Mouse (Mus musculus) kidney, embryonic 14.5 days (tissue): ENCODE measurements around the gene Pld5. TPM values are rescaled to one million over a fixed set of nuclear protein-coding genes. Genes with fewer than 3 reads are reported as not detected.

Experiments used
- ATAC-seq: fragments of 200-750 bp; cut with Nextera tagmentation; 2 replicates; pipeline ENCODE4 v1.8.0; 2017; ENCODE audit warnings: moderate number of reproducible peaks, mild to moderate bottlenecking, moderate TSS enrichment, moderate library complexity; ENCODE audit not compliant: low FRiP score, low TSS enrichment
- H3K27ac ChIP-seq: fragments of 300-500 bp; sonication (generic); 2 replicates; pipeline ENCODE4 v1.5.1; 2014; ENCODE audit warnings: low read depth, mild to moderate bottlenecking, low read length, moderate library complexity, mixed read lengths
- H3K27me3 ChIP-seq: fragments of 300-500 bp; sonication (generic); 2 replicates; pipeline ENCODE4 v1.6.1; 2014; ENCODE audit warnings: mild to moderate bottlenecking, low read length; ENCODE audit not compliant: control insufficient read depth, insufficient read depth
- H3K36me3 ChIP-seq: fragments of 300-500 bp; sonication (generic); 2 replicates; pipeline ENCODE4 v1.6.1; 2014; ENCODE audit warnings: low read length, mixed read lengths; ENCODE audit not compliant: control insufficient read depth, insufficient read depth
- H3K4me1 ChIP-seq: fragments of 300-500 bp; sonication (generic); 2 replicates; pipeline ENCODE4 v1.6.1; 2014; ENCODE audit warnings: low read length, mixed read lengths; ENCODE audit not compliant: control insufficient read depth, insufficient read depth
- H3K4me2 ChIP-seq: fragments of 300-500 bp; sonication (generic); replicated peaks from 2 replicates; pipeline ENCODE4 v1.6.1; 2014; ENCODE audit warnings: low read depth, mild to moderate bottlenecking, low read length
- H3K4me3 ChIP-seq: fragments of 300-500 bp; sonication (generic); 2 replicates; pipeline ENCODE4 v1.5.1; 2014; ENCODE audit warnings: mild to moderate bottlenecking, low read length
- H3K9ac ChIP-seq: fragments of 300-500 bp; sonication (generic); 2 replicates; pipeline ENCODE4 v1.6.1; 2014; ENCODE audit warnings: low read depth, mild to moderate bottlenecking, low read length, moderate library complexity
- H3K9me3 ChIP-seq: fragments of 300-500 bp; sonication (generic); 2 replicates; pipeline ENCODE4 v1.6.1; 2016; ENCODE audit warnings: low read length; ENCODE audit not compliant: control insufficient read depth
- WGBS: fragments of 180-500 bp; shearing (Covaris S2); extraction: QIAGEN DNeasy Blood & Tissue Kit; methylation state at CpG from one replicate; pipeline ENCODE4 v1.1.7; 2014; 5-methylcytosine and 5-hydroxymethylcytosine counted together
- polyA plus RNA-seq: library from polyadenylated mRNA; unstranded; fragments of >200 nt; fragmentation: Nextera tagmentation; extraction: Ambion mirVana; gene quantifications from 2 replicates; pipeline ENCODE4 v1.2.1, GENCODE M21; 2014

The Pld5 gene
- polyA plus RNA-seq: 2.0 and 2.3 TPM in 2 replicates

DNA sequence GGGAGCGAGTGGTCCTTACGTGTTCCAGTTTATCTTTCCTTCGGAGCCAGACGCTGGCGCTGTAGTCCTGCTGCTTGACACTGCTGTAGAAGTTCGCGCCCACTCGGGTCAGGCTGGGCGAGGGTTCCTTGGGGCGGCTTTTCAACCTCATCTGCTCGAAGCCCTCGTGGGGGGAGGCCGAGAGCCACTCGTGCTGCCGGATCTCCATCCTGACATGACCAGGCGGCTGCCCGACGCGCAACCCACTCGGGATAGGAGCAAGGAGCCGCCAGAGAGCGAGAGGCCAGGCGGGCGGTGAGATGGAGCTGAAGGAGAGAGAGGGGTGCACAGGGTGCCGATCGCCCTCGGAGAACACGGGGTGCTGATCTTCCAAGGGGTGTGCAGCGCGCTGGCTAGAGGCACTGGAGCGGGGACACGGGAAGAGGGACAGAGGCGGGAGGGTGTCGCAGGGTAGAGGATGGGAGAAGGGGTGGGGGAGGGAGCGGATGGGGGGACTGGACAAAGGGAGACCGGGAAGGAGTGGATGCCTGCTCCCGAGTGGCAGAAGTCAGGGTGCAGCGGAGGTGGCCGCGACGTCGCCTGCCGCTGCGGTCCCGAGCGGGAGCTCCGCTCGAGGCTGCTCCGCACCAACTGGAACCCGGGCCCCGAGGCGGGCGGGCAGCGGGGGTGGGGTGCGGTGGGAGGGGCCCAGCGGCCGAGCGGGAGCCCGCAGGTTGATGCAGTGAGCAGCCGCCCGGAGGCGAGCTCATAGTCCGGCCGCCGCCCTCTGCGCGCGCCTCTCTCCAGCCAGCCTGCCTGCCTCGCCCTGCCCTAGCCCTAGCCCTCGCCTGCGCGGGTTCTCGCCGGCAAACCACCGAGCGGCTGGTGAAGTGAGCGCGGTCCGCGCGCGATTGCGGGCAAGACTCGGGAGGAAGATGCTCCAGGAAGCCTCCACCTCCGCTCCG is at the start of gene Pld5:
Gene Pld5, minus strand, starts transcription at position 646 of the 944 bp plus-strand sequence.
- H3K4me1 ChIP-seq: 0 out of 2 replicates have a peak, but pooled peaks cover 11% of the 10 kb centered on the region
- H3K36me3 ChIP-seq: no peaks in the 10 kb centered on the region
- peak; percentile 92 for ATAC-seq
- peak within 1 kb of the TSS; percentile 56 for H3K4me3 ChIP-seq
- H3K27me3 ChIP-seq: peaks cover 17% of the 10 kb centered on the region; the same call in 1 of the 2 replicates
- H3K4me2 ChIP-seq: peak within 1 kb of the TSS; percentile 97
- peak within 1 kb of the TSS; percentile 61 for H3K9ac ChIP-seq
- under 1% methylated on average over 63 of the region's 86 CpGs for WGBS
- H3K27ac ChIP-seq: no peak within 1 kb of the TSS
- H3K9me3 ChIP-seq: no peaks in the 10 kb centered on the region

DNA sequence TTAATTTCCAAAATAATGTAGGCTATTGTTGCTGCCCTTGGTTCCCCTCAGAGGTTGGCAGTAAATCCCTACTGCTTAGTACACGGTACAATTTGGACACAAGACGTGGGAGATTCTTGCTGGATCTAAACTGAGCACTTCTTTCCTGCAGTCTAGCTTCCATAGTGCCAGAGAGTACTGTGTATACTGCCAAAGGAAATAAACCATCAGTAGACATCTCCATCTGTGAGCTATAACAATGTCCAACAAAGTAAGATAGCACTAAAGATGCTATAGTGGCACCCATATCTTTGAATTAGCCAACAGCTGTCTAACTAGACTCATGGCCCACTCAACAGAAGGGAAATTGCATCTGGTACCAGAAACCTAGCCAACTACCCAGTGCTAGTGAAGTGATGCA is 40.0 kb upstream of the Pld5 start:
- Histone ChIP-seq H3K36me3 (no peaks in the 10 kb centered on the region), H3K4me1 (no peaks in the 10 kb centered on the region), H3K27ac (no peak overlapping the region), H3K4me2 (no peak overlapping the region), H3K9ac (no peak overlapping the region), H3K27me3 (no peaks in the 10 kb centered on the region), H3K9me3 (no peaks in the 10 kb centered on the region), H3K4me3 (no peak overlapping the region)
- no peak for ATAC-seq
- 58% methylated on average over 2 of the region's 2 CpGs for WGBS

DNA sequence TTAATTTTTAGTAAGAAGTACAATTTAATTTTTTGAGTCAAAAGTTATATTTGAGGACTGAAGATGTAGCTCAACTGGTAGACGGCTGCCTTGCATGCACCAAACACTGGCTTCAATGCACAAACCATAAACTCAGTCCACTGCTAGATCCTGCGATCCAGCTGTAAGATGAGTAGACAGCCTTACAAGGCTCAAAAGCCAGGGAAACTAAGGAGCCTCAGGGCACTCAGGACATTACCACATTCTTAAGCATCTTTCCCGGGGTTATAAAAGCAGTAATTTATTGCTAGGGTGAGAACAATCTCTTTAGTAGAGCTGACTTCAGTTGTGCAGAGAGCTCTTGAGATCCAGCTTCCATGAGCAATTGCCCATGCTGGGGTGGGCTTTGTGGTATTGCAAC is 35.1 kb upstream of the Pld5 start:
- Histone ChIP-seq H3K36me3 (no peaks in the 10 kb centered on the region), H3K27me3 (no peaks in the 10 kb centered on the region), H3K4me2 (no peak overlapping the region), H3K27ac (no peak overlapping the region), H3K9me3 (no peaks in the 10 kb centered on the region), H3K9ac (no peak overlapping the region), H3K4me3 (no peak overlapping the region), H3K4me1 (no peaks in the 10 kb centered on the region)
- WGBS: 15% methylated on average over 3 of the region's 3 CpGs
- peak; percentile 84 for ATAC-seq

- Histone ChIP-seq H3K9me3 (no peaks in the 10 kb centered on the region), H3K36me3 (no peaks in the 10 kb centered on the region), H3K27ac (no peak overlapping the region), H3K27me3 (no peaks in the 10 kb centered on the region), H3K4me2 (no peak overlapping the region), H3K4me3 (no peak overlapping the region), H3K4me1 (no peaks in the 10 kb centered on the region), H3K9ac (no peak overlapping the region)
- peak; percentile 88 for ATAC-seq
- 24% methylated on average over 5 of the region's 5 CpGs for WGBS
Measured at GRCm38 (mm10) chr1:176289396-176289795, 14.3 kb upstream of the Pld5 start.

GRCm38 (mm10) chr1:176275611-176275980 is 484 bp upstream of the Pld5 start:
- H3K36me3 ChIP-seq: no peaks in the 10 kb centered on the region
- H3K4me2 ChIP-seq: peak overlapping the region; percentile 97
- H3K9ac ChIP-seq: peak overlapping the region; percentile 61; the same call in 1 of the 2 replicates
- H3K9me3 ChIP-seq: no peaks in the 10 kb centered on the region
- WGBS: 7% methylated on average over 11 of the region's 11 CpGs
- H3K4me1 ChIP-seq: 0 out of 2 replicates have a peak, but pooled peaks cover 11% of the 10 kb centered on the region
- no peak for ATAC-seq
- peak overlapping the region; percentile 56 for H3K4me3 ChIP-seq
- H3K27me3 ChIP-seq: peaks cover 17% of the 10 kb centered on the region; the same call in 1 of the 2 replicates
- no peak overlapping the region for H3K27ac ChIP-seq

DNA sequence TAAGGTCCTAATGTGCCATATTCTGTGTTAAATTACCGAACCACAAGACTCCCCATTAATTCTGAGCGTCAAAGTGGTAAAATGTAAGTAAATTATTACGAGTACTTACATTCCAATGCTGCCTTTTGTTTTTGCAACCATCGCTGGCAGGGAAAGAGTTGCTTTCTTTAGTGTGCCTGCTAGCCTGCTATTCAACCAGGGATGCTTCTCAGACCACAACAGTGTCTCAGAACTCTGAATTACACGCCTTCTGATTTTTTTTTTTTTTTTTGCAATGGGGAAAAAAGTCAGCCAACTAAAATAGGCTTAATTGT is 26.4 kb downstream of the Pld5 start:
- H3K9ac ChIP-seq: no peak overlapping the region
- no peak overlapping the region for H3K27ac ChIP-seq
- H3K4me3 ChIP-seq: no peak overlapping the region
- H3K4me1 ChIP-seq: no peaks in the 10 kb centered on the region
- H3K36me3 ChIP-seq: no peaks in the 10 kb centered on the region
- H3K27me3 ChIP-seq: no peaks in the 10 kb centered on the region
- ATAC-seq: no peak
- H3K4me2 ChIP-seq: no peak overlapping the region
- 61% methylated on average over 5 of the region's 5 CpGs for WGBS
- no peaks in the 10 kb centered on the region for H3K9me3 ChIP-seq

DNA sequence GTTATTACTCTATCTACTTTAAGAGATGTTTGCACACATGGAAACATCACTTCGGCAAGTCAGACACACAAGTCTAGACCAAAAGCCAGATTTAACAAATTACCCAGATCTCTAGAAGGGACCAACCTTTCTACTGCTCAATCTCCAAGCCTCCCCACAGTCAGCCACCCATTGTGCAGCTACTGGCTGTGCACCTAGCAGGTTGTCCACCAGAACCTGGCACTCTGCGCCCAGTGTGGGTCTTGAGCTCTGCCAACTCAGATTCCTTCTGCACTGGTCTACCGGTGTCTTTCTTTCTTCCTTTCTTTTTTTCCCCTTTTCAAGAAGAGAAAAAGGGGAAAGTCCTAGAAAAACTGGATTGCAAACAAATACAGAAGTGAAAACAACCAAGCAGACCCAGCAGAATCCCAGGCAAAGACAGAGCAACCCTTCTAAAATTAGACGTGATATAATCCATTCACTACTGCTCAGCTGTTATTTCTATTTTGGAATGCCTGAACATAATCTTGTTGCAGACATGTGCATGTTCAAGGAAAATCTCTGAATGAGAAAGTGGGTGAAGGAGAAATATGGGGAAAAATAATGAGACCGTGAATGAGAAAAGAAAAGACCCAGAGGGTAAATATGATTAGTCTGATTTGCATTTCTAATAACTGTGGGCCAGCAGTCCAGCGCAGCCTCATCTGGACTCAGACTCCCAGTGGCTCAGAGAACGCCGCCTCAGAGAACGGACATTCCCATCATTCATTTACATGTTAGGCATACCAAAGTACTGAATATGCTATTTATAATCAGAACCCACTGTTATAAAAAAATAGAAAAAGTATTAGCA is 27.0 kb downstream of the Pld5 start:
- no peak overlapping the region for H3K27ac ChIP-seq
- no peak overlapping the region for H3K4me3 ChIP-seq
- no peaks in the 10 kb centered on the region for H3K9me3 ChIP-seq
- no peak for ATAC-seq
- H3K36me3 ChIP-seq: no peaks in the 10 kb centered on the region
- H3K27me3 ChIP-seq: no peaks in the 10 kb centered on the region
- 81% methylated on average over 9 of the region's 9 CpGs for WGBS
- no peak overlapping the region for H3K4me2 ChIP-seq
- no peaks in the 10 kb centered on the region for H3K4me1 ChIP-seq
- no peak overlapping the region for H3K9ac ChIP-seq

GRCm38 (mm10) chr1:176239199-176239598 is 35.9 kb downstream of the Pld5 start:
- H3K36me3 ChIP-seq: no peaks in the 10 kb centered on the region
- WGBS: 92% methylated on average over 2 of the region's 2 CpGs
- no peak overlapping the region for H3K27ac ChIP-seq
- no peaks in the 10 kb centered on the region for H3K9me3 ChIP-seq
- H3K9ac ChIP-seq: no peak overlapping the region
- no peak overlapping the region for H3K4me3 ChIP-seq
- no peaks in the 10 kb centered on the region for H3K4me1 ChIP-seq
- no peak overlapping the region for H3K4me2 ChIP-seq
- no peak for ATAC-seq
- no peaks in the 10 kb centered on the region for H3K27me3 ChIP-seq

GRCm38 (mm10) chr1:176223794-176224193 is 51.3 kb downstream of the Pld5 start:
- Histone ChIP-seq H3K4me1 (no peaks in the 10 kb centered on the region), H3K4me3 (no peak overlapping the region), H3K27me3 (no peaks in the 10 kb centered on the region), H3K9me3 (no peaks in the 10 kb centered on the region), H3K4me2 (no peak overlapping the region), H3K36me3 (no peaks in the 10 kb centered on the region), H3K9ac (no peak overlapping the region), H3K27ac (no peak overlapping the region)
- WGBS: 78% methylated on average over 10 of the region's 10 CpGs
- no peak for ATAC-seq
